Mouse (Mus musculus) midbrain, embryonic 16.5 days (tissue): Measurements from ENCODE around the gene Map1s. TPM values are rescaled to one million over a fixed set of nuclear protein-coding genes. Genes with fewer than 3 reads are reported as not detected.
"Not testable (repeated sequence)": the region's sequence is repeated elsewhere in the genome, so short reads cannot be mapped to it uniquely, and the experiment has no call there.

Experiments used
- ATAC-seq: fragments of 200-750 bp; cut with Nextera tagmentation; 2 replicates; pipeline ENCODE4 v1.8.0; 2017; ENCODE audit warnings: moderate TSS enrichment
- H3K27ac ChIP-seq: fragments of 300-500 bp; sonication (generic); 2 replicates; pipeline ENCODE4 v1.5.1; 2014; ENCODE audit warnings: mild to moderate bottlenecking, low read length, mixed read lengths
- H3K27me3 ChIP-seq: fragments of 300-500 bp; sonication (generic); 2 replicates; pipeline ENCODE4 v1.6.1; 2014; ENCODE audit warnings: low read depth, low read length, mixed read lengths; ENCODE audit not compliant: control insufficient read depth, insufficient read depth
- H3K36me3 ChIP-seq: fragments of 300-500 bp; sonication (generic); 2 replicates; pipeline ENCODE4 v1.6.1; 2014; ENCODE audit warnings: mild to moderate bottlenecking, low read length, moderate library complexity, mixed read lengths; ENCODE audit not compliant: control insufficient read depth, insufficient read depth
- H3K4me1 ChIP-seq: fragments of 300-500 bp; sonication (generic); 2 replicates; pipeline ENCODE4 v1.6.1; 2014; ENCODE audit warnings: mild to moderate bottlenecking, low read length, mixed read lengths; ENCODE audit not compliant: control insufficient read depth, insufficient read depth
- H3K4me2 ChIP-seq: fragments of 300-500 bp; sonication (generic); 2 replicates; pipeline ENCODE4 v1.6.1; 2014; ENCODE audit warnings: mild to moderate bottlenecking, low read length, mixed read lengths
- H3K4me3 ChIP-seq: fragments of 300-500 bp; sonication (generic); 2 replicates; pipeline ENCODE4 v1.5.1; 2014; ENCODE audit warnings: low read depth, mild to moderate bottlenecking, low read length, moderate library complexity, mixed read lengths
- H3K9ac ChIP-seq: fragments of 300-500 bp; sonication (generic); 2 replicates; pipeline ENCODE4 v1.6.1; 2014; ENCODE audit warnings: low read depth, low read length, mixed read lengths
- H3K9me3 ChIP-seq: fragments of 300-500 bp; sonication (generic); replicated peaks from 2 replicates; pipeline ENCODE4 v1.6.1; 2014; ENCODE audit warnings: mild to moderate bottlenecking, low read length, mixed read lengths; ENCODE audit not compliant: control insufficient read depth, poor library complexity, severe bottlenecking
- WGBS: fragments of 180-500 bp; shearing (Covaris S2); extraction: QIAGEN DNeasy Blood & Tissue Kit; methylation state at CpG from one replicate; pipeline ENCODE4 v1.1.7; 2014; 5-methylcytosine and 5-hydroxymethylcytosine counted together
- polyA plus RNA-seq: library from polyadenylated mRNA; unstranded; fragments of >200 nt; fragmentation: Nextera tagmentation; extraction: Ambion mirVana; gene quantifications from 2 replicates; pipeline ENCODE4 v1.2.1, GENCODE M21; 2015

Gene Map1s
- polyA plus RNA-seq, 1 experiment from 2014 or later = 65.0 TPM

DNA sequence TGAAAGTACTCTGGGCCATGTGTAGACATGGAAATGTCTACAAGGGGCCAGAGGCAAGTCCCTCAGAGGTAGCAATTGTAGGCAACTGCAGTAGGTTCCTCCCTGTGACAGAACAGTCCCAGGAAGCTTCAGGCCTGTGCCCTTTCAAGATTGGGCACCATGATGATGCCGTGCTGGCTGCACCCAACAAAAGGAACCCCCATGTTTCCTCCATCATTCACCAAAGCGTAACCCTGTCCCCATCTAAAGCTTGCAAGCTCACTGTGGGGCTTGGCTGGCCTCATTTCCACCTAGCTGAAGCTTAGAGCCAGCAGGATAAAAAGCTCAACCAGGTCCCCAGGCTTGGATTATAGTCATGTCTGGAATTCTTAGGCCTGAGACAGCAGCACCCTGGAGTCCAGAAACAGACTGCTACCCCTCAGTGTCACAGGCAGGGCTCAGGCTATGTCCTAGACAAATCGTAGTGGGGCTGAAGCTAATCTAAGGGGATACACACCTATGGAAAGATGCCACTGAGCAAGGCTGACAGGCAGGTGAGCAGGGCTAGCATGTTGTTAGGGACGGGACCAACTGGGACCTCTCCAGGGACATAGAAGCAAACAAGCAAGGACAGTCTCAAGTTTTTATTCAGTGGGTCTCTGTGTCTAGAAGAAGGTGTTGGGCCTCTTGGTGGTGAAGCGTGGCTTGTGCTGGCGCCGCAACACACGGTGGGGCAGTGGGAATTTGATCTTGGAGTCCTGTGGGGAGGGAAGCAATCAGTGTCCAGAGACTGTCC, 10.8 kb upstream of the Map1s start:
- WGBS = 89% methylated on average over 8 of the region's 8 CpGs
- H3K27ac ChIP-seq = no peak overlapping the region
- H3K27me3 ChIP-seq = peaks cover 50% of the 10 kb centered on the region

DNA sequence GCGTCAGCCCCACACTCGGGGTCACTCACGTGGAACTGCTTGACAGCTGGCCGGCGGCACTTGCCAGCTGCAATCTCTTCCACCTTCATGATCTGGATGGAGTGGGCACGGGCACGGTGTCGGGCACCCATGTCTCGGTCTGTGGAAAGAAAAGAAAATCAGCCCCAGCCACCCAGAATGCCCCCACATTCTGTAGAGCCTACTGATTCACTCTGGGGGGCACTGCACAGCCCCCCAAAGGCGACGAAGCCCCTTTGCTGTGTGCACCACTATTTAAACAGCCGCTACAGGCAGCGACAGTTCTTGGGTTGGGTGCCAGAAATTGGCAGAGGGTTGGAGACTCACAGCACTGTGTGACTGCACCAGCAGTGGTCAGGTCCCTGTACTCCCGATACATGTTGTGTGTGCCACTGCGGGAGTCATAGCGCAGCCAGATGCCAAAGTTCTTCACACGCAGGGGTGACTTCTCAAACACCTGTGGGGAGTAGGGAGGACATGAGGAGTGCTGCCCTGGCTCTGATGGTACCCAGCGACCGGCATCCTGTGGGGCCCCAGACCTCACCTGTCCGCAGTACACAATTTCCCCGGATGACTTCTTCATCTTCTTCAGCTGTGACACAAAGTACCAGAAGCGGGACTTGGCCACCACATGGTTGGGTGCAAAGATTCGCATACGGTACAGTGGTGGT, 10.0 kb upstream of the Map1s start:
- not testable (repeated sequence) for H3K9ac ChIP-seq, H3K9me3 ChIP-seq, H3K27ac ChIP-seq, ATAC-seq, H3K4me3 ChIP-seq
- H3K4me1 ChIP-seq = peaks cover 11% of the 10 kb centered on the region
- 77% methylated on average over 21 of the region's 24 CpGs for WGBS
- peaks cover 25% of the 10 kb centered on the region for H3K36me3 ChIP-seq
- H3K4me2 ChIP-seq = peak overlapping the region; percentile 96
- H3K27me3 ChIP-seq = peaks cover 42% of the 10 kb centered on the region

More for the DNA sequence above, 10.8 kb upstream of the Map1s start:
- H3K9me3 ChIP-seq = no peaks in the 10 kb centered on the region
- H3K4me1 ChIP-seq = peaks cover 11% of the 10 kb centered on the region
- no peak overlapping the region for H3K4me3 ChIP-seq
- no peak overlapping the region for H3K9ac ChIP-seq
- H3K4me2 ChIP-seq = no peak overlapping the region
- ATAC-seq = no peak
- peaks cover 25% of the 10 kb centered on the region for H3K36me3 ChIP-seq

DNA sequence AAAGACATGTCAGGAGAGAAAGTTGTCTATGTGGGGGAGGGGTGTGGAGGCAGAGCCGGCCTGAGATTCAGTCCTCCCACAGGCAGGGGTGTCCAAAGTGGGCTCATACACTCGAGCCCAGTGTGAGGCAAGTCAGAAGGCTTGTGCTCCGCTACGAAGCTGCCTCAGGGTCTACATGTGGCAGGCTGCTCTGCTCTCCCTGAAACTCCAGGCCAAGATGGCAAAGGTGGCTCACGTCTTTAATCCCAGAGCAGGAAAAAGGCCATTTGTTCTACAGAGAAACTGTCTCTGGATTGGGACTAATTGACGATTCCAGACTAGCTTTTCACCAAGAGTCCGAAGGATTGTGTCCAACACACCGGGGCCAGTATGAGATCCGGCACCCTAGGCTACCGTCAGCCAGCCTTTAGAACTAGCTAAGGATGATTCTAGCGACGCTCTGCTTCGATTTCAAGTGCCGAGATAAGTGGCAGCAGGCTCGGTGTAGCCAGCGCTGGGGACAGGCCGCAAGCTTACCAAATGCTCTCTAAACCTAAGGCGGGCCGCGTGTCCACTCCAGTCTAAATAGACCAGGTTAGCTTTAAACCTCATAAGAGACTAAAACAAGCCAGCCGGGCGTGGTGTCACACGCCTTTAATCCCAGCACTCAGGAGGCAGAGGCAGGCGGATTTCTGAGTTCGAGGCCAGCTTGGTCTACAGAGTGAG, 9.3 kb upstream of the Map1s start:
- Histone ChIP-seq H3K27me3 (peaks cover 35% of the 10 kb centered on the region), H3K36me3 (peaks cover 25% of the 10 kb centered on the region), H3K4me2 (peak overlapping the region; percentile 96), H3K4me1 (peaks cover 11% of the 10 kb centered on the region), H3K4me3 (peak overlapping the region; percentile 83), H3K9ac (peak overlapping the region; percentile 91), H3K9me3 (no peaks in the 10 kb centered on the region), H3K27ac (peak overlapping the region; percentile 72)
- ATAC-seq = no peak
- 3% methylated on average over 25 of the region's 25 CpGs for WGBS

DNA sequence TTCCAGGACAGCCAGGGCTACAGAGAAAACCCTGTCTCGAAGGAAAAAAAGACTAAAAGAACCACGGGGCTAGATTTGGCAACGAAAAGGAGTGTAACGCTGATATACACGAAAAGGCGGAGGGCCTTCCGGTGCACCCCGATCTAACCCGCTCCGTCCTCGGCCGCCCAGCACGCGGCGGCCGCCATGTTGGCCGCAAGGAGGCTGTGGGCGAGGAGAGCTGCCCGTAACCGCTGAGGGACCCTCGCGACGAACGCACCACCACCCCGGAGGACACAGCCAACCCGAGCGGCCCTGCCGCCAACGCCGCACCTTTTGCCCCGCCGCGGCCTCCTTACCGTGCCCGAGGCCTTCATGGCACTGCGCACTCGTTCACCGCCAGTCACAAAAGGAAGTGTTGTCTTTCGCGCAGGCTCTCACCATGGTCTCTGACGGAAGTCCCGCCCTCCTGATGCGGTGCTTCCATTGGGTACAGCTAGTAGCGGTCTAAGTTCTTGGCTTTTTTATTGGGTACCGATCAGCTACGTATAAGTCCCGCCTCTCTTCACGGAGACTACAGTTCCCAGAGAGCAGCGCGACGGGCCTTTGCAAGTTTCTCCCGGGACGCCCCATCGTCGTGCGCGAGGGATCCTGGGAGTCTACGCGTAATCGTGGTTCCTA, 8.6 kb upstream of the Map1s start, which contains the start of gene Rpl18a:
Gene Rpl18a (minus strand): TSS at position 392 of the 660 bp plus-strand sequence.
- WGBS = under 1% methylated on average over 60 of the region's 60 CpGs
- H3K4me2 ChIP-seq = peak within 1 kb of the TSS; percentile 96
- H3K27ac ChIP-seq = peak within 1 kb of the TSS; percentile 72
- peak within 1 kb of the TSS; percentile 91 for H3K9ac ChIP-seq
- H3K36me3 ChIP-seq = peaks cover 25% of the 10 kb centered on the region
- H3K27me3 ChIP-seq = peaks cover 30% of the 10 kb centered on the region
- peaks cover 11% of the 10 kb centered on the region for H3K4me1 ChIP-seq
- ATAC-seq = peak; percentile 98
- no peaks in the 10 kb centered on the region for H3K9me3 ChIP-seq
- H3K4me3 ChIP-seq = peak within 1 kb of the TSS; percentile 83

DNA sequence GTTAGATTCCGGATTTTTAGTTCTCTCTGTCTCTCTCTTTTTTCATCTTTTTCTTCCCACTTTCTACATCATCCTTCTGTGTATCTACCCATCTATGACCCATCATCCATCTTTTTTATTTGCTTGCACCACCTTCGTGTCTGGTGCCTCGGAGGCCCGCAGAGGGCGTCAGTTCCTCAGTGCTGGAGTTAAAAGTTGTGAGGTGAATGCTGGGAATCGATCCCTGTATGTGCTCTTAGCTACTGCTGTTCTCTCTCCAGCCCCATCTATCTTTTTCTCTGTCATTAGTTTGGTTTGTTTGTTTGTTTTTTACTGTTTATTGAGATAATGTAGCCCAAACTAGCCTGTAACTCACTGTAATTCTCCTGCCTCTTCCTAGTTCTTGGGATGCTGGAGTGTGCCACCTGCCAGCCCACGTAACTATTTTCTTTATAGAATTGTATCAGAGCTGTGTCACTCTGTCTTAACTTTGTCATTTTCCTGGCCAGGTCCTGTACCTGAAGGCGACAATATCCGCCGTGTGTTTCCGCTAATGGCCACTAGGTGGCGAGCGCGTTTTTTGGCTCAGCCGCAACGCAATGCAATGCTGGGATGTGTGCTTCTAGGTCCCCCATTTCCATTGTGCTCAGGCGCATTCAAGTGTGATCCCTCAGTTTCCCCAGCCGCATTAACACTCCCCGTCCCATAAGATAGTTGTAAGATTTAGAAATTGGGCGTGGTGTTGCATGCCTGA, 7.9 kb upstream of the Map1s start:
- H3K27ac ChIP-seq = peak overlapping the region; percentile 44
- peak; percentile 74 for ATAC-seq
- WGBS = under 1% methylated on average over 20 of the region's 20 CpGs
- H3K36me3 ChIP-seq = peaks cover 25% of the 10 kb centered on the region
- H3K4me2 ChIP-seq = peak overlapping the region; percentile 54
- peak overlapping the region; percentile 59 for H3K9ac ChIP-seq
- no peaks in the 10 kb centered on the region for H3K9me3 ChIP-seq
- peaks cover 11% of the 10 kb centered on the region for H3K4me1 ChIP-seq
- peaks cover 29% of the 10 kb centered on the region for H3K27me3 ChIP-seq
- peak overlapping the region; percentile 83 for H3K4me3 ChIP-seq

DNA sequence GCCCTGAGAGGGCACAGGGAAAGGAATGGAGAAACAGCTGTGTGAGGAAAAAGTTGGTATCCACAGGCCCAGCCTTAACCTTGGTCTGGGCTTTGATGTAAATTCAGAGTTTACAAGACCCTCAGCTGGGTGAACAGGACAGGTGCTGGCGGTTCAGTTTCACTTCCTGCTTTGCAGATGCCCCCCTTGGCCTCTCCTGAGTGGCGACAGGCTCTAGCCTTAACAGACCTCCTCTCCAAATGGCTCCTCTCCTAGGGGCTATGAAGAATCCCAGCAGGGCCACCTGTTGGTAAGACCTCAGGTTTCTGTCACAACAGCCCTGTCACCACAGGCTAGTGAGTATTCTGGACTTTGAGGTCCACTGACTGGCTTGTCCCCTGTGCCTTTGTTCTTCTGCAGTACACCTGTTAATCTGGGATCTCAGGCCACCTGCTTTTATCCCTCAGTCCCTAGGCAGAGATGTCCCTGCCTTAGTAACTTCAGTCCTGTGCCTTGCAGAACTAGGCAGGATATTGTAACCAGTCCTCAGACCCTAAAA, 7.0 kb upstream of the Map1s start:
- peaks cover 20% of the 10 kb centered on the region for H3K27me3 ChIP-seq
- H3K9ac ChIP-seq = peak overlapping the region; percentile 42; the same call in 1 of the 2 replicates
- H3K4me1 ChIP-seq = peaks cover 11% of the 10 kb centered on the region
- H3K36me3 ChIP-seq = peaks cover 19% of the 10 kb centered on the region
- H3K4me3 ChIP-seq = no peak overlapping the region
- H3K27ac ChIP-seq = peak overlapping the region; percentile 26
- no peak for ATAC-seq
- WGBS = 66% methylated on average over 2 of the region's 2 CpGs
- H3K9me3 ChIP-seq = no peaks in the 10 kb centered on the region
- peak overlapping the region; percentile 54; the same call in 1 of the 2 replicates for H3K4me2 ChIP-seq

DNA sequence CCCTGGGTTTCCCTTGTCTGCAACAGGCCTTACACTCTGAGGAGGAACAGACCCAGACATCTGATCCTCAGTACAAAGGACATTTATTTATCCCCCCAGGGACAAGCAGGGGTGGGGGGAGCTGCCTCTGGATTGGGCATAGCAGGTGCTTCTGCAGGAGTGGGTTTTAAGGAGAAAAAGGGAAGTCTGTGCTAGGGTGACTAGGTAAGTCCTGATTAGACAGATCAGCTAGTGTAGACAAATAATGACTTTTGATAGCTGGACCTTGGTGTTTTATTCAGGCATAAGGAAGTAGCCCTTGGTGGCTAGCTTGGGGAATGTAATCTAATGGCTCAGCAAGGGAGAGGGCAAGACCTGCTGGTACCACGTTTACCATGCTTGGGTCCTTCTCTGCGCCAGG, 6.5 kb upstream of the Map1s start:
- H3K4me3 ChIP-seq = no peak overlapping the region
- 89% methylated on average over 2 of the region's 2 CpGs for WGBS

More for the DNA sequence above, 6.5 kb upstream of the Map1s start:
- Histone ChIP-seq H3K9me3 (no peaks in the 10 kb centered on the region), H3K27me3 (peaks cover 16% of the 10 kb centered on the region), H3K4me2 (no peak overlapping the region), H3K4me1 (peaks cover 11% of the 10 kb centered on the region), H3K27ac (no peak overlapping the region), H3K36me3 (peaks cover 15% of the 10 kb centered on the region), H3K9ac (0 out of 2 replicates have a peak overlapping the region, but pooled peaks have one; percentile 6)
- ATAC-seq = no peak
